Mouse (Mus musculus): Measurements from ENCODE around the gene Actrt2.

The Actrt2 gene

GRCm38 (mm10) chr4:154683068-154683752 lies 15.5 kb upstream of the Actrt2 start:
- intact Hi-C loops (cut with DNase I), result no loop called here

- intact Hi-C loops (cut with DNase I), result no loop called here
Observed at GRCm38 (mm10) chr4:154682311-154682710, 14.6 kb upstream of the Actrt2 start.

GRCm38 (mm10) chr4:154675441-154676000 lies 7.9 kb upstream of the Actrt2 start:
- intact Hi-C loops (cut with DNase I), result loop anchor here (2.0 kb wide), 1 partner anchor 227 kb away; no protein-coding TSS in a partner anchor

- intact Hi-C loops (cut with DNase I), result loop anchor here (2.0 kb wide), 1 partner anchor 226 kb away; no protein-coding TSS in a partner anchor
Observed at GRCm38 (mm10) chr4:154674966-154675365, 7.3 kb upstream of the Actrt2 start.

GRCm38 (mm10) chr4:154674541-154674940 lies 6.9 kb upstream of the Actrt2 start:
- intact Hi-C loops (cut with DNase I), result loop anchor here (2.0 kb wide), 1 partner anchor 226 kb away; no protein-coding TSS in a partner anchor

GRCm38 (mm10) chr4:154673986-154674385 lies 6.3 kb upstream of the Actrt2 start:
- intact Hi-C loops (cut with DNase I), result loop anchor here (2.0 kb wide), 1 partner anchor 225 kb away; no protein-coding TSS in a partner anchor

GRCm38 (mm10) chr4:154672027-154672426 lies 4.4 kb upstream of the Actrt2 start:
- intact Hi-C loops (cut with DNase I), result no loop called here

- intact Hi-C loops (cut with DNase I), result no loop called here
Observed at GRCm38 (mm10) chr4:154671232-154671912, 3.7 kb upstream of the Actrt2 start.

GRCm38 (mm10) chr4:154662681-154663215 lies 4.9 kb downstream of the Actrt2 start:
- intact Hi-C loops (cut with DNase I), result no loop called here

- intact Hi-C loops (cut with DNase I), result no loop called here
Observed at GRCm38 (mm10) chr4:154661256-154661655, 6.4 kb downstream of the Actrt2 start.

GRCm38 (mm10) chr4:154660025-154660424 lies 7.6 kb downstream of the Actrt2 start:
- intact Hi-C loops (cut with DNase I), result no loop called here

- intact Hi-C loops (cut with DNase I), result no loop called here
Observed at GRCm38 (mm10) chr4:154655134-154655910, 12.3 kb downstream of the Actrt2 start.

GRCm38 (mm10) chr4:154652494-154652893 lies 15.2 kb downstream of the Actrt2 start:
- intact Hi-C loops (cut with DNase I), result no loop called here

GRCm38 (mm10) chr4:154649083-154649747 lies 18.5 kb downstream of the Actrt2 start:
- intact Hi-C loops (cut with DNase I), result no loop called here

- intact Hi-C loops (cut with DNase I), result no loop called here
Observed at GRCm38 (mm10) chr4:154642496-154642895, 25.2 kb downstream of the Actrt2 start.

GRCm38 (mm10) chr4:154641296-154642110 lies 26.2 kb downstream of the Actrt2 start:
- intact Hi-C loops (cut with DNase I), result no loop called here

GRCm38 (mm10) chr4:154640443-154641295 lies 27.0 kb downstream of the Actrt2 start:
- intact Hi-C loops (cut with DNase I), result no loop called here

- intact Hi-C loops (cut with DNase I), result no loop called here
Observed at GRCm38 (mm10) chr4:154639591-154640442, 27.9 kb downstream of the Actrt2 start.

Data from adrenal gland (tissue).